Mouse (Mus musculus) heart, embryonic 15.5 days (tissue): Measurements from ENCODE around the gene Nod1. TPM values are rescaled to one million over a fixed set of nuclear protein-coding genes. Genes with fewer than 3 reads are reported as not detected.

Source experiments
- ATAC-seq: fragments of 200-750 bp; cut with Nextera tagmentation; replicated peaks from 2 replicates; pipeline ENCODE4 v1.8.0; 2017; ENCODE audit warnings: low read depth, moderate TSS enrichment; ENCODE audit not compliant: insufficient number of reproducible peaks, insufficient read depth, low FRiP score
- H3K27ac ChIP-seq: fragments of 300-500 bp; sonication (generic); 2 replicates; pipeline ENCODE4 v1.5.1; 2015; ENCODE audit warnings: mild to moderate bottlenecking, inconsistent platforms
- H3K27me3 ChIP-seq: fragments of 300-500 bp; sonication (generic); 2 replicates; pipeline ENCODE4 v1.6.1; 2015; ENCODE audit warnings: inconsistent platforms
- H3K36me3 ChIP-seq: fragments of 300-500 bp; sonication (generic); 2 replicates; pipeline ENCODE4 v1.6.1; 2015; ENCODE audit warnings: mild to moderate bottlenecking, inconsistent platforms
- H3K4me1 ChIP-seq: fragments of 300-500 bp; sonication (generic); replicated peaks from 2 replicates; pipeline ENCODE4 v1.6.1; 2015; ENCODE audit warnings: inconsistent platforms
- H3K4me2 ChIP-seq: fragments of 300-500 bp; sonication (generic); 2 replicates; pipeline ENCODE4 v1.6.1; 2015; ENCODE audit warnings: inconsistent platforms, mild to moderate bottlenecking, moderate library complexity
- H3K4me3 ChIP-seq: fragments of 300-500 bp; sonication (generic); 2 replicates; pipeline ENCODE4 v1.5.1; 2015; ENCODE audit warnings: mild to moderate bottlenecking, inconsistent platforms
- H3K9ac ChIP-seq: fragments of 300-500 bp; sonication (generic); 2 replicates; pipeline ENCODE4 v1.6.1; 2015; ENCODE audit warnings: mild to moderate bottlenecking, inconsistent platforms
- H3K9me3 ChIP-seq: fragments of 300-500 bp; sonication (generic); replicated peaks from 2 replicates; pipeline ENCODE4 v1.6.1; 2016; ENCODE audit warnings: inconsistent platforms
- WGBS: fragments of 180-500 bp; shearing (Covaris S2); methylation state at CpG from one replicate; pipeline ENCODE4 v1.1.7; 2015; ENCODE audit warnings: mixed read lengths; 5-methylcytosine and 5-hydroxymethylcytosine counted together
- polyA plus RNA-seq: library from polyadenylated mRNA; unstranded; fragments of >200 nt; fragmentation: Nextera tagmentation; extraction: Ambion mirVana; gene quantifications from 2 replicates; pipeline ENCODE4 v1.2.1, GENCODE M21; 2015

The Nod1 gene
- polyA plus RNA-seq, 1 experiment from 2014 or later, result 4.3 TPM

DNA sequence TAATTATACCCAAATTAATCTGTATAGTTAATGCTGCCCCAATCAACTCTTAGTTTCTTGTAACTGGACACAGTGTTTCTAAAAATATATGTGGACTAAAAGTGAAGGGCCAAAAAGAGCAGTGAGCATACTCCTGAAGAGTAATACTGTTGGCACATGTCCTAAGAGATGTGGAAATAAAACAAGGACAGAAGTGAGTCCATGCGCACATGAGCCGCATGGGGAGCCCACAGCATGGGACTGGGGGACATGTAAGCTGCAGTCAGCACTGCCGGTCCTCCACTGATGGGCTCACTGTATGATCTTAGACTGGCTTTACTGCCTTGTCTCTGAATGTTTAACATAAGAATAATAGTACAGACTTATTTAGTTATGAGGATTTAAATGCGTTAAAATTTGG is 92.3 kb downstream of the Nod1 start:
- H3K9me3 ChIP-seq, result no peaks in the 10 kb centered on the region
- H3K9ac ChIP-seq, result no peak overlapping the region
- no peak overlapping the region for H3K4me3 ChIP-seq
- 0 out of 2 replicates have a peak, but pooled peaks cover 3% of the 10 kb centered on the region for H3K36me3 ChIP-seq
- no peaks in the 10 kb centered on the region for H3K27me3 ChIP-seq
- H3K27ac ChIP-seq, result no peak overlapping the region
- no peak overlapping the region for H3K4me2 ChIP-seq
- H3K4me1 ChIP-seq, result peaks cover 19% of the 10 kb centered on the region
- 0 out of 2 replicates have a peak, but pooled peaks have one; percentile 47 for ATAC-seq
- 56% methylated on average over 4 of the region's 4 CpGs for WGBS

DNA sequence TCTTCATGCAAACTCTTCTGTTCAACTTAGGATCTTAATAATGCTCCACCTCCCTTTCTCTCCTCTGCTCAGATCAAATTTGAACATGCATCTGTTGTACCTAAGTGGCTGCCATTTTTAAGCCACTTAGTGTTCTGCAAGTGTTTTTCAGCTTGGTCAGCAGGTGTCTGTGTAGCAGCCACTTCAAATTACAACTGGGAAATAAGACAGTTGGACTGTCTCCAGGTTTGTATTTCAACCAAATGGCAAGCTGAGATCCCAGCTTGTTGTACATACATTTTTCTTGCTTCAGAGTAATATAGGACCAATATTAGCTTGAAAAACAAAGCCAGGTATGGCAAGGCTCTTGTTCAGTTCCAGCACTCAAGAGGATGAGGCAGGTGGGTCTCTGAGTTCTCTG is 93.9 kb downstream of the Nod1 start:
- 0 out of 2 replicates have a peak overlapping the region, but pooled peaks have one; percentile 15 for H3K27ac ChIP-seq
- H3K9me3 ChIP-seq, result no peaks in the 10 kb centered on the region
- ATAC-seq, result no peak
- H3K4me3 ChIP-seq, result no peak overlapping the region
- H3K36me3 ChIP-seq, result 0 out of 2 replicates have a peak, but pooled peaks cover 3% of the 10 kb centered on the region
- H3K9ac ChIP-seq, result no peak overlapping the region
- no peaks in the 10 kb centered on the region for H3K27me3 ChIP-seq
- peaks cover 19% of the 10 kb centered on the region for H3K4me1 ChIP-seq
- no peak overlapping the region for H3K4me2 ChIP-seq

DNA sequence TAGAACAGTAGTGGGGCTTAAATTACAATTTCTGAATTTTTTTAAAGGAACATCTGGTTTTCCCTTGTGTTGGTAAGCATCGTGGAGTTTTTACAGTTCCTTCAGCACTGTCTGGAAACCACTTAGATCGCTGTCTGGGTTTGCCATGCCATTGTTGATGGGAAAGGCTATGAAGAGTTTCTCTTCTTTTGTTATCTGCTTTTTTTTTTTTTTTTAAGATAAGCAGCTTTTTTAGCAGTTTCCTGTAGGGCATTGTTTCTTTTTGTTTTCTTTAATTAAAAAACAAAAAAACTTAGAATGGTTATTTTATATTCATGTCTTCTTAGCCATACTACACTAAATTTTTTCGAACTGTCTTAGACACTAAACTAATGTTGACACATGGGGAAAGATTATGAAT is 94.8 kb downstream of the Nod1 start:
- WGBS, result 78% methylated on average over 3 of the region's 3 CpGs
- ATAC-seq, result no peak

DNA sequence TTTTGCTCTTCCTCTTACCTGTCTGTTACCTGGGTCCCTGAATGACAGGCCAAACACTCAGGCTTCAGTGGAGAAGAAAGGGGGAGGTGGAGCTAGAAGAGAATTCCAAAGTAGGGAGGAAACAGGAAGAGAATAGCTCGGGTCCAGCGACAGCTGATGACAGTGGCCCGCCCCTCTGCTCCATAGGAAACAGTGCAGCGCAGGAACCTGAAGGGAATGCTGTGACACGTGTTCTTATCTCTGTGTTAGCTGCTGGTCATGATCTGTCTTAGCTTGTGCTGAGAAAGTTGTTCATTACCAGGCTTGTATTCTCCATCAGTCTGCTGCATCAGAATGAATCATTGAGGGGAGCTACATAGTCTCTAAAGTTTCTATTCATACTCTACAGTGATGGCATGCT is 95.6 kb downstream of the Nod1 start:
- no peak overlapping the region for H3K4me3 ChIP-seq
- no peak overlapping the region for H3K4me2 ChIP-seq
- 19% methylated on average over 5 of the region's 5 CpGs for WGBS
- no peaks in the 10 kb centered on the region for H3K27me3 ChIP-seq
- H3K27ac ChIP-seq, result no peak overlapping the region
- H3K9me3 ChIP-seq, result no peaks in the 10 kb centered on the region
- H3K9ac ChIP-seq, result no peak overlapping the region
- H3K36me3 ChIP-seq, result 0 out of 2 replicates have a peak, but pooled peaks cover 3% of the 10 kb centered on the region
- ATAC-seq, result no peak; the same call in 1 of the 2 replicates
- H3K4me1 ChIP-seq, result peaks cover 23% of the 10 kb centered on the region

More for the DNA sequence above, 94.8 kb downstream of the Nod1 start:
- H3K27ac ChIP-seq, result no peak overlapping the region
- H3K4me2 ChIP-seq, result no peak overlapping the region
- H3K27me3 ChIP-seq, result no peaks in the 10 kb centered on the region
- H3K9me3 ChIP-seq, result no peaks in the 10 kb centered on the region
- peaks cover 23% of the 10 kb centered on the region for H3K4me1 ChIP-seq
- H3K36me3 ChIP-seq, result 0 out of 2 replicates have a peak, but pooled peaks cover 3% of the 10 kb centered on the region
- H3K4me3 ChIP-seq, result no peak overlapping the region
- H3K9ac ChIP-seq, result no peak overlapping the region

Other genes with a start within 250 kb of the Nod1 start
- 2.7 and 2.8 TPM in 2 replicates for gene Znrf2, start 155.7 kb downstream of the Nod1 start, polyA plus RNA-seq
- 4.2 and 4.9 TPM in 2 replicates for gene Ggct, start 20.3 kb upstream of the Nod1 start, polyA plus RNA-seq
- gene Gars, start 65.4 kb upstream of the Nod1 start, polyA plus RNA-seq, result 138 and 144 TPM in 2 replicates
- gene Crhr2, start 160.4 kb upstream of the Nod1 start, polyA plus RNA-seq, result 10.2 and 11.9 TPM in 2 replicates
- gene Inmt, start 202.4 kb upstream of the Nod1 start, polyA plus RNA-seq, result 0.13 TPM in 1 of 2 replicates, not detected in the other
- 6.2 and 7.7 TPM in 2 replicates for gene Mindy4, start 230.8 kb upstream of the Nod1 start, polyA plus RNA-seq